Mouse (Mus musculus) neural tube, embryonic 12.5 days (tissue): ENCODE data around the gene Aurka. TPM values are rescaled to one million over a fixed set of nuclear protein-coding genes. Genes with fewer than 3 reads are reported as not detected.
A peak's percentile ranks its signal among the peaks of the same experiment; 100 is the strongest.

ENCODE experiments used
- ATAC-seq: fragments of 200-750 bp; cut with Nextera tagmentation; 2 replicates; pipeline ENCODE4 v1.8.0; 2017; ENCODE audit warnings: low read depth, mild to moderate bottlenecking, moderate TSS enrichment, moderate library complexity; ENCODE audit not compliant: low FRiP score
- H3K27ac ChIP-seq: fragments of 300-500 bp; sonication (generic); 2 replicates; pipeline ENCODE4 v1.5.1; 2016
- H3K27me3 ChIP-seq: fragments of 300-500 bp; sonication (generic); replicated peaks from 2 replicates; pipeline ENCODE4 v1.6.1; 2016; ENCODE audit warnings: mild to moderate bottlenecking
- H3K36me3 ChIP-seq: fragments of 300-500 bp; sonication (generic); 2 replicates; pipeline ENCODE4 v1.6.1; 2016; ENCODE audit warnings: mild to moderate bottlenecking
- H3K4me1 ChIP-seq: fragments of 300-500 bp; sonication (generic); 2 replicates; pipeline ENCODE4 v1.6.1; 2016
- H3K4me2 ChIP-seq: fragments of 300-500 bp; sonication (generic); replicated peaks from 2 replicates; pipeline ENCODE4 v1.6.1; 2016; ENCODE audit warnings: mild to moderate bottlenecking
- H3K4me3 ChIP-seq: fragments of 300-500 bp; sonication (generic); 2 replicates; pipeline ENCODE4 v1.5.1; 2016
- H3K9ac ChIP-seq: fragments of 300-500 bp; sonication (generic); 2 replicates; pipeline ENCODE4 v1.6.1; 2016; ENCODE audit warnings: mild to moderate bottlenecking
- H3K9me3 ChIP-seq: fragments of 300-500 bp; sonication (generic); 2 replicates; pipeline ENCODE4 v1.6.1; 2016; ENCODE audit warnings: mild to moderate bottlenecking
- WGBS: fragments of 180-500 bp; shearing (Covaris S2); methylation state at CpG from one replicate; pipeline ENCODE4 v1.1.7; 2016; 5-methylcytosine and 5-hydroxymethylcytosine counted together
- polyA plus RNA-seq: library from polyadenylated mRNA; unstranded; fragments of >200 nt; fragmentation: Nextera tagmentation; extraction: Ambion mirVana; gene quantifications from 2 replicates; pipeline ENCODE4 v1.2.1, GENCODE M21; 2016

Gene Aurka
- polyA plus RNA-seq, 1 experiment from 2014 or later = 87.3 TPM

GRCm38 (mm10) chr2:172346933-172347611 lies 23.3 kb downstream of the Aurka start:
- Histone ChIP-seq H3K4me2 (peak overlapping the region; percentile 95), H3K4me1 (peaks cover 12% of the 10 kb centered on the region), H3K27ac (no peak overlapping the region), H3K36me3 (no peaks in the 10 kb centered on the region), H3K27me3 (no peaks in the 10 kb centered on the region), H3K9me3 (no peaks in the 10 kb centered on the region), H3K9ac (0 out of 2 replicates have a peak overlapping the region, but pooled peaks have one; percentile 6), H3K4me3 (0 out of 2 replicates have a peak overlapping the region, but pooled peaks have one; percentile 63)
- no peak for ATAC-seq
- 60% methylated on average over 8 of the region's 8 CpGs for WGBS

GRCm38 (mm10) chr2:172346034-172346929 lies 24.1 kb downstream of the Aurka start:
- Histone ChIP-seq H3K9me3 (no peaks in the 10 kb centered on the region), H3K9ac (peak overlapping the region; percentile 74), H3K27ac (no peak overlapping the region; the same call in 1 of the 2 replicates), H3K27me3 (no peaks in the 10 kb centered on the region), H3K4me3 (peak overlapping the region; percentile 63), H3K36me3 (no peaks in the 10 kb centered on the region), H3K4me2 (peak overlapping the region; percentile 95), H3K4me1 (peaks cover 12% of the 10 kb centered on the region)
- 11% methylated on average over 31 of the region's 31 CpGs for WGBS
- peak; percentile 19; the same call in 1 of the 2 replicates for ATAC-seq

GRCm38 (mm10) chr2:172345258-172345738 lies 25.0 kb downstream of the Aurka start, which contains the start of gene Fam210b:
TSS of gene Fam210b (plus strand) at chr2:172345565.
- Histone ChIP-seq H3K9me3 (no peaks in the 10 kb centered on the region), H3K27me3 (no peaks in the 10 kb centered on the region), H3K4me1 (peaks cover 12% of the 10 kb centered on the region), H3K4me2 (peak within 1 kb of the TSS; percentile 95), H3K4me3 (peak within 1 kb of the TSS; percentile 63), H3K9ac (peak within 1 kb of the TSS; percentile 74), H3K27ac (no peak within 1 kb of the TSS; the same call in 1 of the 2 replicates), H3K36me3 (no peaks in the 10 kb centered on the region)
- peak; percentile 96 for ATAC-seq
- WGBS = under 1% methylated on average over 35 of the region's 35 CpGs

- no peak overlapping the region for H3K4me3 ChIP-seq
- peak overlapping the region; percentile 95 for H3K4me2 ChIP-seq
- no peak overlapping the region for H3K9ac ChIP-seq
- ATAC-seq = peak; percentile 4; the same call in 1 of the 2 replicates
- H3K4me1 ChIP-seq = peaks cover 12% of the 10 kb centered on the region
- H3K36me3 ChIP-seq = no peaks in the 10 kb centered on the region
- H3K9me3 ChIP-seq = no peaks in the 10 kb centered on the region
- no peaks in the 10 kb centered on the region for H3K27me3 ChIP-seq
- 34% methylated on average over 5 of the region's 5 CpGs for WGBS
- H3K27ac ChIP-seq = no peak overlapping the region
These were observed 25.7 kb downstream of the Aurka start for GRCm38 (mm10) chr2:172344669-172345068.

GRCm38 (mm10) chr2:172343751-172344150 lies 26.6 kb downstream of the Aurka start:
- H3K36me3 ChIP-seq = no peaks in the 10 kb centered on the region
- H3K9ac ChIP-seq = no peak overlapping the region
- no peaks in the 10 kb centered on the region for H3K27me3 ChIP-seq
- no peaks in the 10 kb centered on the region for H3K9me3 ChIP-seq
- peaks cover 12% of the 10 kb centered on the region for H3K4me1 ChIP-seq
- H3K27ac ChIP-seq = no peak overlapping the region
- no peak for ATAC-seq
- 93% methylated on average over 7 of the region's 7 CpGs for WGBS
- H3K4me2 ChIP-seq = no peak overlapping the region
- H3K4me3 ChIP-seq = no peak overlapping the region

GRCm38 (mm10) chr2:172341606-172342005 lies 28.7 kb downstream of the Aurka start:
- 42% methylated on average over 5 of the region's 5 CpGs for WGBS
- no peaks in the 10 kb centered on the region for H3K36me3 ChIP-seq
- H3K9me3 ChIP-seq = no peaks in the 10 kb centered on the region
- H3K27ac ChIP-seq = no peak overlapping the region
- H3K9ac ChIP-seq = no peak overlapping the region
- no peak for ATAC-seq
- no peaks in the 10 kb centered on the region for H3K27me3 ChIP-seq
- H3K4me1 ChIP-seq = peaks cover 10% of the 10 kb centered on the region; the same call in 1 of the 2 replicates
- no peak overlapping the region for H3K4me3 ChIP-seq
- no peak overlapping the region for H3K4me2 ChIP-seq

- Histone ChIP-seq H3K4me2 (no peak overlapping the region), H3K27ac (no peak overlapping the region), H3K27me3 (no peaks in the 10 kb centered on the region), H3K9me3 (no peaks in the 10 kb centered on the region), H3K36me3 (no peaks in the 10 kb centered on the region), H3K4me3 (no peak overlapping the region), H3K4me1 (peaks cover 7% of the 10 kb centered on the region; the same call in 1 of the 2 replicates), H3K9ac (no peak overlapping the region)
- 32% methylated on average over 3 of the region's 3 CpGs for WGBS
- no peak for ATAC-seq
These were observed 29.4 kb downstream of the Aurka start for GRCm38 (mm10) chr2:172340936-172341335.

- Histone ChIP-seq H3K27ac (no peak overlapping the region), H3K4me1 (peaks cover 3% of the 10 kb centered on the region), H3K9me3 (no peaks in the 10 kb centered on the region), H3K9ac (no peak overlapping the region), H3K4me3 (no peak overlapping the region), H3K36me3 (no peaks in the 10 kb centered on the region), H3K27me3 (no peaks in the 10 kb centered on the region), H3K4me2 (no peak overlapping the region)
- ATAC-seq = no peak
- 81% methylated on average over 19 of the region's 19 CpGs for WGBS
These were observed 32.0 kb downstream of the Aurka start for GRCm38 (mm10) chr2:172338206-172338942.

- H3K9ac ChIP-seq = no peak overlapping the region
- H3K4me2 ChIP-seq = peak overlapping the region; percentile 45
- H3K36me3 ChIP-seq = no peaks in the 10 kb centered on the region
- H3K27me3 ChIP-seq = no peaks in the 10 kb centered on the region; the same call in 1 of the 2 replicates
- WGBS = 10% methylated on average over 13 of the region's 13 CpGs
- no peaks in the 10 kb centered on the region for H3K9me3 ChIP-seq
- no peak overlapping the region for H3K27ac ChIP-seq
- no peaks in the 10 kb centered on the region; the same call in 1 of the 2 replicates for H3K4me1 ChIP-seq
- ATAC-seq = peak; percentile 79; the same call in 1 of the 2 replicates
- no peak overlapping the region for H3K4me3 ChIP-seq
These were observed 41.2 kb downstream of the Aurka start for GRCm38 (mm10) chr2:172329179-172329578.

- no peak overlapping the region for H3K27ac ChIP-seq
- no peak overlapping the region for H3K4me3 ChIP-seq
- no peak overlapping the region for H3K4me2 ChIP-seq
- no peaks in the 10 kb centered on the region for H3K9me3 ChIP-seq
- no peaks in the 10 kb centered on the region; the same call in 1 of the 2 replicates for H3K27me3 ChIP-seq
- no peaks in the 10 kb centered on the region for H3K36me3 ChIP-seq
- no peak for ATAC-seq
- 53% methylated on average over 8 of the region's 8 CpGs for WGBS
- no peak overlapping the region for H3K9ac ChIP-seq
- no peaks in the 10 kb centered on the region for H3K4me1 ChIP-seq
These were observed 42.1 kb downstream of the Aurka start for GRCm38 (mm10) chr2:172328248-172328647.

GRCm38 (mm10) chr2:172320878-172321277 lies 49.5 kb downstream of the Aurka start:
- Histone ChIP-seq H3K27ac (no peak overlapping the region), H3K4me3 (no peak overlapping the region), H3K36me3 (no peaks in the 10 kb centered on the region), H3K27me3 (0 out of 2 replicates have a peak, but pooled peaks cover 3% of the 10 kb centered on the region), H3K9ac (no peak overlapping the region), H3K4me1 (no peaks in the 10 kb centered on the region), H3K4me2 (no peak overlapping the region), H3K9me3 (no peaks in the 10 kb centered on the region)
- 22% methylated on average over 9 of the region's 9 CpGs for WGBS
- ATAC-seq = no peak
